Mouse (Mus musculus): ENCODE results near the gene P2rx3.
A peak's percentile ranks its signal among the peaks of the same experiment; 100 is the strongest.

DNA sequence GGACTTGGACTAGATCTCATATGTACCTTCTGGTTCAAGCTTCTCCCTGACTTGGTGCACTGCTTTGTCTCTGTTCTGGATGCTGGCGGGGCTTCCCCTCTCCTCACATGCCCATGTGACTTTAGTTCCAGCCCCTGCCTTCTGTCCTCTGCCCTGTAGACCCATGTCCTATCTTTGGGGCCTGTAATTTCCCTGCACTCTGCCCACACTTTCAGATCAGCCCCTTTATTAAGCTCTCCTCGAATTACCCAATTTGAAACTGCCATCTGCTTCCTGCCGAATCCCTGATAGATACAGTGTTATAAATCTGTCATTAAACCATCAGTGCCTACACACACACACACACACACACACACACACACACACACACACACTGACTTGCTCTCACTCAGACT, 22.7 kb downstream of the P2rx3 start:
- TF ChIP-seq RAD21 (IDR thresholded peaks at IDR 0.05; ENCODE audit: low read depth, low read length) (no peak), ETS1 (conservative IDR thresholded peaks at IDR 0.05; ENCODE audit: low read depth, low read length) (no peak; the same call in 1 of the 2 replicates), USF1 (IDR thresholded peaks at IDR 0.05; ENCODE audit: low read depth, low read length) (peak; percentile 72), IRF4 (IDR thresholded peaks at IDR 0.05; ENCODE audit: low read depth, low read length) (peak; percentile 36; the same call in 1 of the 2 replicates), CTCF (conservative IDR thresholded peaks at IDR 0.05 in 1 of 2, IDR thresholded peaks at IDR 0.05 in 1 of 2; ENCODE audit: low read depth in 2 of 2, low read length in 2 of 2) (no peak), USF2 (conservative IDR thresholded peaks at IDR 0.05; ENCODE audit: low read depth, low read length) (peak; percentile 63), POLR2A (IDR thresholded peaks at IDR 0.05; ENCODE audit: low read depth, low read length) (no peak), EP300 (IDR thresholded peaks at IDR 0.05; ENCODE audit: low read length) (peak; percentile 30; the same call in 1 of the 2 replicates), SIN3A (IDR thresholded peaks at IDR 0.05; ENCODE audit: low read length) (no peak), NRF1 (IDR thresholded peaks at IDR 0.05; ENCODE audit: low read depth, low read length) (no peak), GABPA (IDR thresholded peaks at IDR 0.05; ENCODE audit: insufficient replicate concordance, low read depth, low read length) (no peak), BHLHE40 (IDR thresholded peaks at IDR 0.05; ENCODE audit: low read depth, low read length) (peak; percentile 68), MYC (IDR thresholded peaks at IDR 0.05; ENCODE audit: low read depth, low read length) (no peak)
